Mouse (Mus musculus) spleen, adult 2 months (tissue): ENCODE results near the gene Kif21b. TPM values are rescaled to one million over a fixed set of nuclear protein-coding genes. Genes with fewer than 3 reads are reported as not detected.

ENCODE experiments used
- DNase-seq, 2 experiments: peaks; one replicate each; pipeline versions ENCODE4 v3.0.0 to v3.0.0-alpha.2; 2012 to 2021; ENCODE audit warnings: low spot score in 2 of 2, low read depth in 1 of 2
- H3K27ac ChIP-seq: fragments of 200-500 bp; 2 replicates; pipeline ENCODE4 v1.5.1; 2012; ENCODE audit warnings: low read length, inconsistent platforms; ENCODE audit not compliant: insufficient read depth
- H3K27me3 ChIP-seq: fragments of 200-500 bp; 2 replicates; pipeline ENCODE4 v1.6.1; 2012; ENCODE audit warnings: mild to moderate bottlenecking, moderate library complexity, low read length, inconsistent platforms; ENCODE audit not compliant: control insufficient read depth, insufficient read depth
- H3K36me3 ChIP-seq: fragments of 200-500 bp; 2 replicates; pipeline ENCODE4 v1.6.1; 2012; ENCODE audit warnings: mild to moderate bottlenecking, low read length, inconsistent platforms; ENCODE audit not compliant: control insufficient read depth, insufficient read depth
- H3K4me1 ChIP-seq: fragments of 200-500 bp; 2 replicates; pipeline ENCODE4 v1.6.1; 2011; ENCODE audit warnings: inconsistent platforms; ENCODE audit not compliant: control insufficient read depth, insufficient read depth, insufficient read length
- H3K4me3 ChIP-seq: fragments of 200-500 bp; 2 replicates; pipeline ENCODE4 v1.5.1; 2011; ENCODE audit warnings: mild to moderate bottlenecking, inconsistent platforms; ENCODE audit not compliant: insufficient read depth, insufficient read length; ENCODE audit errors: extremely low read depth
- CTCF ChIP-seq: fragments of 200-500 bp; IDR thresholded peaks from 2 replicates; pipeline ENCODE4 v1.5.1; 2011; ENCODE audit warnings: mild to moderate bottlenecking, inconsistent platforms; ENCODE audit not compliant: insufficient read depth, insufficient read length, insufficient replicate concordance; ENCODE audit errors: extremely low read depth
- POLR2A ChIP-seq: fragments of 200-500 bp; IDR thresholded peaks from 2 replicates; pipeline ENCODE4 v1.6.1; 2011; ENCODE audit warnings: low read depth, low read length, inconsistent platforms
- WGBS: fragments of 180-500 bp; shearing (Covaris S2); methylation state at CpG from one replicate; pipeline ENCODE4 v1.1.7; 2018; 5-methylcytosine and 5-hydroxymethylcytosine counted together
- polyA plus RNA-seq: library from polyadenylated mRNA; depleted of rRNA; stranded (reverse); fragments of >200 nt; gene quantifications from 2 replicates; pipeline ENCODE4 v1.2.3, GENCODE M21; 2012; rRNA removed

Gene Kif21b
- 79.2 and 111 TPM in 2 replicates for polyA plus RNA-seq

GRCm38 (mm10) chr1:136130951-136131558, at the start of gene Kif21b:
Gene Kif21b (plus strand): TSS chr1:136131389.
- Histone ChIP-seq H3K4me3 (peak within 1 kb of the TSS; percentile 96), H3K4me1 (peaks cover 58% of the 10 kb centered on the region), H3K36me3 (peaks cover 2% of the 10 kb centered on the region; the same call in 1 of the 2 replicates), H3K27ac (peak within 1 kb of the TSS; percentile 97), H3K27me3 (no peaks in the 10 kb centered on the region)
- DNase-seq, result peak; percentile 75 to 94
- under 1% methylated on average over 42 of the region's 42 CpGs for WGBS
- TF ChIP-seq CTCF, result no peak
- peak; percentile 86 for TF ChIP-seq POLR2A

DNA sequence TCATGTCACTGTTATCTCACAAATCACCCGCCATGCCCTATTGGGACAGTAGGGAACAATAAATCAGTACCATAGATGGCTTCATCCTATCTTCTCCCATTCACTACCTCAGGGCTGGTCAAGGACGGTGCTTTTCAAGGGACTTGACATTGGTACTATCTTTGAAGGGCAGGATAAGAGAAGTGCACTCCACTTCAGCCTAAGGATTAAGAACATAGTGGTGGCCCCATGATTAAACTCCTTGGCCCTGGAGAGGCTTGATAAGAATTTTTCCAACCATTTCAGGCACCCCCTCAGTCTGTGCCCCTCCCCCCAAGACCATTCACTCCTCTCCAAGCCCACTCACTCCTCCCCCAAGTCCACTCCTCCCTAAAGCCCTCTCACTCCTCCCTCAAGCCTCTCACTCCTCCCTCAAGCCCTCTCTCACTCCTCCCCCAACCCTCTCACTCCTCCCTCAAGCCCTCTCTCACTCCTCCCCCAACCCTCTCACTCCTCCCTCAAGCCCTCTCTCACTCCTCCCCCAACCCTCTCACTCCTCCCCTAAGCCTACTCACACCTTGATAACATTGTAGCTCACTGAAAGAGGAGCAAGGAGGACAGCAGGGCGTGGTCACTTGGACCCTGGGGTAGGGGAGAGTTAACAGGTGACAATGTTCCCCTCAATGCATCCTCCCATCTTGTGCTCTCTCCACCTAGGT, 45.1 kb upstream of the Kif21b start:
- H3K27me3 ChIP-seq, result no peaks in the 10 kb centered on the region
- H3K27ac ChIP-seq, result no peak overlapping the region
- no peak overlapping the region for H3K4me3 ChIP-seq
- no peaks in the 10 kb centered on the region for H3K4me1 ChIP-seq
- DNase-seq, result no peak
- 79% methylated on average over 3 of the region's 3 CpGs for WGBS
- TF ChIP-seq CTCF, result no peak
- TF ChIP-seq POLR2A, result no peak
- no peaks in the 10 kb centered on the region for H3K36me3 ChIP-seq

- DNase-seq, result no peak
- Histone ChIP-seq H3K27ac (no peak overlapping the region), H3K4me1 (no peaks in the 10 kb centered on the region), H3K27me3 (no peaks in the 10 kb centered on the region), H3K4me3 (no peak overlapping the region), H3K36me3 (no peaks in the 10 kb centered on the region)
- TF ChIP-seq CTCF (no peak), POLR2A (no peak)
- WGBS, result 67% methylated on average over 9 of the region's 9 CpGs
Observed at GRCm38 (mm10) chr1:136089368-136090165, 41.6 kb upstream of the Kif21b start.

GRCm38 (mm10) chr1:136093726-136094125, 37.5 kb upstream of the Kif21b start:
- Histone ChIP-seq H3K27ac (no peak overlapping the region), H3K4me1 (no peaks in the 10 kb centered on the region), H3K27me3 (no peaks in the 10 kb centered on the region), H3K36me3 (no peaks in the 10 kb centered on the region), H3K4me3 (no peak overlapping the region)
- TF ChIP-seq POLR2A (no peak), CTCF (no peak)
- no peak for DNase-seq
- 78% methylated on average over 3 of the region's 3 CpGs for WGBS

DNA sequence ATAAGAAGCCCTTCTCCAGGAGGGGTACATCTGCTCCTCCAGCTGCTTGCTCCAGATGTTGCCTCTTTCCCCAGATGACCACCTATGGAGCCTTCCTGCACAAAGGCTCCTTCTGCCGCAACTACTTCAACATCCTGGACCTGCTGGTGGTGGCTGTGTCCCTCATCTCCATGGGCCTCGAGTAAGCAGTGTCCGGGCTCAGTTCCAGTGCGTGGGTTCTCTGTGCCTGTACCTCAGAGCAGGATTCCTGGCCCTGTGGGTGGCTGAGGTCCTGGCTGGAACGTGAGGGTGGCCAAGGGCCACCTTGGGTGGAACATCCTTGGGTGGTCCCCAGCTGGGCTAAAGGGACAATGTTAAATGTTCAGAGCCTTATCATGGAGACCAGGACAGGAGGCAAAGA, 36.4 kb upstream of the Kif21b start:
- no peaks in the 10 kb centered on the region for H3K36me3 ChIP-seq
- WGBS, result 84% methylated on average over 5 of the region's 5 CpGs
- TF ChIP-seq POLR2A (no peak), CTCF (no peak)
- no peaks in the 10 kb centered on the region for H3K4me1 ChIP-seq
- no peaks in the 10 kb centered on the region for H3K27me3 ChIP-seq
- H3K4me3 ChIP-seq, result no peak overlapping the region
- no peak for DNase-seq
- no peak overlapping the region for H3K27ac ChIP-seq

- H3K36me3 ChIP-seq, result no peaks in the 10 kb centered on the region
- no peak overlapping the region for H3K4me3 ChIP-seq
- 83% methylated on average over 4 of the region's 4 CpGs for WGBS
- no peak for DNase-seq
- TF ChIP-seq POLR2A, result no peak
- TF ChIP-seq CTCF, result no peak
- no peaks in the 10 kb centered on the region for H3K4me1 ChIP-seq
- no peak overlapping the region for H3K27ac ChIP-seq
- no peaks in the 10 kb centered on the region for H3K27me3 ChIP-seq
Observed at GRCm38 (mm10) chr1:136102094-136102493, 29.1 kb upstream of the Kif21b start.
